Mouse (Mus musculus) midbrain, embryonic 15.5 days (tissue): ENCODE measurements around the gene Krtap26-1. TPM values are rescaled to one million over a fixed set of nuclear protein-coding genes. Genes with fewer than 3 reads are reported as not detected.

Experiments
- ATAC-seq: fragments of 200-750 bp; cut with Nextera tagmentation; replicated peaks from 2 replicates; pipeline ENCODE4 v1.8.0; 2017; ENCODE audit warnings: moderate TSS enrichment
- H3K27ac ChIP-seq: fragments of 300-500 bp; sonication (generic); 2 replicates; pipeline ENCODE4 v1.5.1; 2015; ENCODE audit warnings: mild to moderate bottlenecking, inconsistent platforms
- H3K27me3 ChIP-seq: fragments of 300-500 bp; sonication (generic); replicated peaks from 2 replicates; pipeline ENCODE4 v1.6.1; 2015; ENCODE audit warnings: inconsistent platforms
- H3K36me3 ChIP-seq: fragments of 300-500 bp; sonication (generic); replicated peaks from 2 replicates; pipeline ENCODE4 v1.6.1; 2015; ENCODE audit warnings: inconsistent platforms
- H3K4me1 ChIP-seq: fragments of 300-500 bp; sonication (generic); 2 replicates; pipeline ENCODE4 v1.6.1; 2015; ENCODE audit warnings: inconsistent platforms
- H3K4me2 ChIP-seq: fragments of 300-500 bp; sonication (generic); 2 replicates; pipeline ENCODE4 v1.6.1; 2015; ENCODE audit warnings: inconsistent platforms, mild to moderate bottlenecking, moderate library complexity
- H3K4me3 ChIP-seq: fragments of 300-500 bp; sonication (generic); 2 replicates; pipeline ENCODE4 v1.5.1; 2015; ENCODE audit warnings: mild to moderate bottlenecking, inconsistent platforms
- H3K9ac ChIP-seq: fragments of 300-500 bp; sonication (generic); 2 replicates; pipeline ENCODE4 v1.6.1; 2015; ENCODE audit warnings: mild to moderate bottlenecking, inconsistent platforms
- H3K9me3 ChIP-seq: fragments of 300-500 bp; sonication (generic); 2 replicates; pipeline ENCODE4 v1.6.1; 2016; ENCODE audit warnings: inconsistent platforms
- WGBS: fragments of 180-500 bp; shearing (Covaris S2); methylation state at CpG from one replicate; pipeline ENCODE4 v1.1.7; 2015; ENCODE audit warnings: mixed read lengths; 5-methylcytosine and 5-hydroxymethylcytosine counted together
- polyA plus RNA-seq: library from polyadenylated mRNA; unstranded; fragments of >200 nt; fragmentation: Nextera tagmentation; extraction: Ambion mirVana; gene quantifications from 2 replicates; pipeline ENCODE4 v1.2.1, GENCODE M21; 2015

The Krtap26-1 gene
- polyA plus RNA-seq, 1 experiment from 2014 or later, result not detected

- Histone ChIP-seq H3K9ac (no peak overlapping the region), H3K4me1 (0 out of 2 replicates have a peak, but pooled peaks cover 4% of the 10 kb centered on the region), H3K4me3 (no peak overlapping the region), H3K4me2 (no peak overlapping the region), H3K27ac (no peak overlapping the region), H3K36me3 (no peaks in the 10 kb centered on the region), H3K27me3 (no peaks in the 10 kb centered on the region), H3K9me3 (no peaks in the 10 kb centered on the region)
- ATAC-seq, result no peak
- 42% methylated on average over 4 of the region's 4 CpGs for WGBS
Measured at GRCm38 (mm10) chr16:88612712-88613111, 34.9 kb downstream of the Krtap26-1 start.

GRCm38 (mm10) chr16:88611922-88612321 lies 35.7 kb downstream of the Krtap26-1 start, which contains the start of gene Krtap24-1:
TSS of gene Krtap24-1 (minus strand) at chr16:88612279.
- no peaks in the 10 kb centered on the region for H3K36me3 ChIP-seq
- no peak within 1 kb of the TSS for H3K4me2 ChIP-seq
- no peaks in the 10 kb centered on the region for H3K9me3 ChIP-seq
- 92% methylated on average over 8 of the region's 8 CpGs for WGBS
- ATAC-seq, result no peak
- H3K27me3 ChIP-seq, result no peaks in the 10 kb centered on the region
- no peak within 1 kb of the TSS for H3K4me3 ChIP-seq
- H3K9ac ChIP-seq, result no peak within 1 kb of the TSS
- H3K27ac ChIP-seq, result no peak within 1 kb of the TSS
- H3K4me1 ChIP-seq, result 0 out of 2 replicates have a peak, but pooled peaks cover 4% of the 10 kb centered on the region

GRCm38 (mm10) chr16:88604570-88604969 lies 43.0 kb downstream of the Krtap26-1 start:
- H3K36me3 ChIP-seq, result no peaks in the 10 kb centered on the region
- 79% methylated on average over 6 of the region's 6 CpGs for WGBS
- no peaks in the 10 kb centered on the region for H3K4me1 ChIP-seq
- H3K27ac ChIP-seq, result no peak overlapping the region
- no peak for ATAC-seq
- no peaks in the 10 kb centered on the region for H3K9me3 ChIP-seq
- H3K4me3 ChIP-seq, result no peak overlapping the region
- no peak overlapping the region for H3K4me2 ChIP-seq
- H3K9ac ChIP-seq, result no peak overlapping the region
- no peaks in the 10 kb centered on the region for H3K27me3 ChIP-seq

- Histone ChIP-seq H3K27ac (no peak overlapping the region), H3K27me3 (no peaks in the 10 kb centered on the region), H3K36me3 (no peaks in the 10 kb centered on the region), H3K9ac (no peak overlapping the region), H3K4me2 (no peak overlapping the region), H3K4me3 (no peak overlapping the region), H3K9me3 (no peaks in the 10 kb centered on the region), H3K4me1 (no peaks in the 10 kb centered on the region)
- WGBS, result 53% methylated on average over 1 of the region's 1 CpGs
- ATAC-seq, result no peak
Measured at GRCm38 (mm10) chr16:88602464-88602863, 45.1 kb downstream of the Krtap26-1 start.

- H3K9ac ChIP-seq, result no peak overlapping the region
- no peak for ATAC-seq
- H3K36me3 ChIP-seq, result no peaks in the 10 kb centered on the region
- no peak overlapping the region for H3K4me2 ChIP-seq
- H3K4me1 ChIP-seq, result no peaks in the 10 kb centered on the region
- H3K27ac ChIP-seq, result no peak overlapping the region
- no peak overlapping the region for H3K4me3 ChIP-seq
- WGBS, result 85% methylated on average over 8 of the region's 8 CpGs
- H3K27me3 ChIP-seq, result no peaks in the 10 kb centered on the region
- H3K9me3 ChIP-seq, result no peaks in the 10 kb centered on the region
Measured at GRCm38 (mm10) chr16:88600303-88600702, 47.3 kb downstream of the Krtap26-1 start.

- no peaks in the 10 kb centered on the region for H3K4me1 ChIP-seq
- 71% methylated on average over 16 of the region's 16 CpGs for WGBS
- no peaks in the 10 kb centered on the region for H3K9me3 ChIP-seq
- H3K4me3 ChIP-seq, result no peak overlapping the region
- no peak overlapping the region for H3K4me2 ChIP-seq
- no peak overlapping the region for H3K27ac ChIP-seq
- no peak for ATAC-seq
- H3K27me3 ChIP-seq, result no peaks in the 10 kb centered on the region
- H3K36me3 ChIP-seq, result no peaks in the 10 kb centered on the region
- H3K9ac ChIP-seq, result no peak overlapping the region
Measured at GRCm38 (mm10) chr16:88599504-88600237, 47.9 kb downstream of the Krtap26-1 start.

Other genes with a start within 250 kb of the Krtap26-1 start
- not detected in 2 replicates for gene Cldn17, start 140.8 kb downstream of the Krtap26-1 start, polyA plus RNA-seq
- 0.06 TPM in 1 of 2 replicates, not detected in the other for gene Cldn8, start 84.6 kb downstream of the Krtap26-1 start, polyA plus RNA-seq
- not detected in 2 replicates for gene Krtap24-1, start 35.5 kb downstream of the Krtap26-1 start, polyA plus RNA-seq
- not detected in 2 replicates for gene 2310079G19Rik, start 20.1 kb downstream of the Krtap26-1 start, polyA plus RNA-seq
- not detected in 2 replicates for gene Krtap27-1, start 23.9 kb upstream of the Krtap26-1 start, polyA plus RNA-seq
- gene 2310061N02Rik, start 60.2 kb upstream of the Krtap26-1 start, polyA plus RNA-seq, result not detected in 2 replicates
- not detected in 2 replicates for gene Krtap13-1, start 81.1 kb upstream of the Krtap26-1 start, polyA plus RNA-seq
- gene Krtap13, start 103.8 kb upstream of the Krtap26-1 start, polyA plus RNA-seq, result not detected in 2 replicates
- not detected in 2 replicates for gene 2310034C09Rik, start 111.1 kb upstream of the Krtap26-1 start, polyA plus RNA-seq
- not detected in 2 replicates for gene 2310057N15Rik, start 126.4 kb upstream of the Krtap26-1 start, polyA plus RNA-seq
- gene Gm5965, start 130.1 kb upstream of the Krtap26-1 start, polyA plus RNA-seq, result not detected in 2 replicates
- gene Gm20741, start 164.4 kb upstream of the Krtap26-1 start, polyA plus RNA-seq, result not detected in 2 replicates
- gene Krtap15, start 172.4 kb upstream of the Krtap26-1 start, polyA plus RNA-seq, result not detected in 2 replicates
- not detected in 2 replicates for gene Krtap14, start 178.3 kb upstream of the Krtap26-1 start, polyA plus RNA-seq
- gene Krtap19-1, start 221.6 kb upstream of the Krtap26-1 start, polyA plus RNA-seq, result not detected in 2 replicates
- not detected in 2 replicates for gene Krtap19-2, start 226.5 kb upstream of the Krtap26-1 start, polyA plus RNA-seq
- gene Krtap19-3, start 230.2 kb upstream of the Krtap26-1 start, polyA plus RNA-seq, result not detected in 2 replicates
- not detected in 2 replicates for gene Krtap19-4, start 237.3 kb upstream of the Krtap26-1 start, polyA plus RNA-seq
- not detected in 2 replicates for gene Krtap19-5, start 248.7 kb upstream of the Krtap26-1 start, polyA plus RNA-seq